Mouse (Mus musculus): Measurements from ENCODE around the gene Nfyb.

DNA sequence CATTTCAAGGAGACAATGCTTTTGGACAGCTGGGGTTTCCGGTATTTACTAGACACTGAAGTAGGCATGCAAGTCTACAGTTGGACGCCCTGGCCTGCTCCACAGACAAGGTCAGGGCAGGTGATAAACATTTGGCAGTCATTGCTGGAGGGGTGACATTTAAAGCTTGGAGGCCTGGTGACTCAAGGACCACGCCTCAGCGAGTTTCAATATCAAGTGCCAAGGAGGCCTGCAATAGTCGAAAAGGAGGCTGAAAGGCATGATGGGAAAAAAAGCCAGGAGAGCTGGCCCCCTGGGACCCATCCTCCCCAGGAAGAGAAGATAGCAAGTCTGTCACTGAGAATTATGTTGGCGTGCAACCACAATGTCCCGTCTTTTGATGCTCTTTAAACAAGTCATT, 43.3 kb upstream of the Nfyb start:
- TF ChIP-seq CTCF (IDR thresholded peaks at IDR 0.05): no peak
- no peak for TF ChIP-seq EP300 (IDR thresholded peaks at IDR 0.05)

All from lung, postnatal 0 days (tissue).